Mouse (Mus musculus): Measurements from ENCODE around the gene Trappc3.
A peak's percentile ranks its signal among the peaks of the same experiment; 100 is the strongest.

Trappc3 gene

DNA sequence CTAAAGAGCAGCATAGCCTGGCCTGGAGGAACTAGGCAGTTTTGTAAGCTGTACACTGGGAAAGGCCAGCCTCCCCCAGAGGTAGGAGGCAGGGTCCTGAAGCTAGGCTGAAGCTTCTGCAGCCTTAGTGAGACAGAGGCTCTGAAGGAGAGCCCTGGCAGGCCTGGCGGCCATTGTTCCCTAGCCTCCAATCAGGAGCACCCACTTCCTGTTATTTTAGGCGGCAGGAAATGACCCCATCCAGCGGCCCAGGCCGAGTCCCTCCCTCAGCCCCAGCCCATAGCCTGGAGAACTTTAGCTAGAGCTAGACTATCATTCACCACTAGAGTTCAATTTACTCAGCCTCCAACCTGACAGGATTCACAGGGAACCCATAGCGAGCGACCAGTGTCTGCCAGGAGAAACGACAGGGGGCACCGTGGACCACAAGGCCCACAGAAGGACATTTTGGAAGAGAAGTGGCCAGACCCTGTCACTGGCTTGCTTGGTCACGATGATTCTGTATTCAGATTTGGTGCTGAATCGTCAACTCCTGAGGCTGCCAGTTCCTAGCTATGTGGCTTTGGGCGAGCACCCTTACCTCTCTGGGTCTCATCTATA is 10.4 kb upstream of the Trappc3 start:
- no peak for DNase-seq

- no peak for DNase-seq
Measured at GRCm38 (mm10) chr4:126252411-126253237, 9.5 kb upstream of the Trappc3 start.

DNA sequence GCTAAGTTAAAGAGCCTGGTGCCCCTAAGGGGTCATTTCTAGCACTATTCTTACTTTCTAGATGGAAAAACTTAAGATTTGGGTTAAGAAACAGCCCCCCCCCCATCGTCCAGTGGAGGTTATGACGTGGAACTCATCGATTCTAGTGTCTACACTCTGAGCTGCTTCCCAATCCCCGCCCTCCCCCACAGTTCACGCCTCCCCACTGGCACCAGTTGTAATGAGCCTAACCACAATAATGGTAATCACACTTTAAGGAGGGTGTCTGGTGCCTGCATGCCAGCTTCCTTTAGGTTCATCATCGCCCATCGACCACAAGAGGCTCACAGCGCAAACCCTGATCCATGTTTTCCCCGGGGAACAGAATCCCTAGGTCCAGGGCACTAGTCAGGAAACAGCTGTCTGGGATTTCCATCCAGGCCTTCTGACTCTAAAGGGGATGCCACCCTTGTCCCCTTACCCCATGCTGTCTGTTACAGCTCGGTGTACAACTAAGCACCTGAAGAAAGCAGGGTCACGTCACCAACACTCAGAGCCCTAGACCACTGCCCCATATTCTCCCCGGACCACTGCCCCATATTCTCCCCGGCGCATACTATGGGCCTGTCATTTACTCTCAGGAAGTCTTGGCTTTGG is 8.4 kb upstream of the Trappc3 start:
- DNase-seq, result no peak

- no peak for DNase-seq
Measured at GRCm38 (mm10) chr4:126254315-126255112, 7.6 kb upstream of the Trappc3 start.

- peak; percentile 53 to 54 for DNase-seq
Measured at GRCm38 (mm10) chr4:126255113-126256001, 6.8 kb upstream of the Trappc3 start.

- peak; percentile 89 to 92 for DNase-seq
Measured at GRCm38 (mm10) chr4:126256131-126256791, 5.9 kb upstream of the Trappc3 start, which contains the start of gene Map7d1. Map7d1 (minus strand) TSS chr4:126256343.

- DNase-seq, result no peak
Measured at GRCm38 (mm10) chr4:126256967-126257881, 4.9 kb upstream of the Trappc3 start.

- peak in 1 of 2 experiments; percentile 15 for DNase-seq
Measured at GRCm38 (mm10) chr4:126259063-126259462, 3.1 kb upstream of the Trappc3 start.

- peak; percentile 72 to 73 for DNase-seq
Measured at GRCm38 (mm10) chr4:126259523-126260160, 2.5 kb upstream of the Trappc3 start.

DNA sequence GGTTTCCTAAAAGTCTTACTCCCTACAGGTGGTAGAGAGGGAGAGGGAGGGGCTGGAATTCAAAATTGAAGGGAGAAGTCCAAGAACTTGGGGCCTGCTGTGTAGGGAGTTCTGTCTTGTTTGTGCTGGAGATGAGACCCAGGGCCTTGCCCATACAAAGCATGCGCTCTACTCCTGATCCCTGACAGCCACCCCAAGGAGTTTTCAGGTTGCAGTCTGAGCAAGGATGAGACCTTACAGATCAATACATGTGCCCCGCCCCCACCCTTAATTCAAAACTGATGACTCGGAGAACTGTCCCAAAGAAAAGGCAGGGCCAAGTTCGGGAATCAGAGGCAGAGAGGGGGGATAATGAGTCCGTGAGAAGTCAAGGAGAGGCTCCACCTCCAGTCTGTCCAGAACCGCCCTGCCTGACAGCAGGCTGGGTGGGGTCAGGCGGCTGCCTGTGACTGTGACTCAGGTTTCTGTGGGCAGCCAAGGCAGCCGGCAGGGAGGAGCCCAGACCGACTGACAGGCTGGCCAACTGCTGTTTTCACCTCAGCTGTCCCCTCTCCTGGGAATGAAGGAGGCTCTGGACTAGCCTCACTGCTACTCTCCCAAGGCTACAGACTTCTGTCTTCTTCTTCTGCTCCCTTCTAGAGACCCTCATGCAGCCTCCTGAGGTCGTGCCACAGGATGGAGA is 1.5 kb upstream of the Trappc3 start:
- peak; percentile 47 to 51 for DNase-seq

DNA sequence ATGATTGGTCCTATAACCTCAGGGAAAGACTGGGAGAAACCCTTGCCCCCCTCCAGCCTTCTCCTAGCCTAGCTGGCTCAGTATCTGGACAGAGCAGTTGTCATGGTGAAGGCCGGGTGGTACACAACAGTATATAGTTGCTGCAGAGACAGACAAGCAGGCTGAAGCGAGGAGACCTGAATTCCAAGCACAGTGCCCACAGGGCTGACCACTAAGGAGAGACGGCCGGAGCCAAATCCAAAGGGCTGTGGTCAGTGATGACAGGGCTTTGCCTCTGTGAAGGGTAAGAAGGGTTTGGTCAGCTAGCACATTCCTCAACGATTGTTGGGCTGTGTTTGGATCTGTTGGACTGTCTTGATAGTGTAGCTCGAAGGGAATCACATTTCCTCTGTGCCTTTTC is 859 bp upstream of the Trappc3 start:
- DNase-seq, result no peak

DNA sequence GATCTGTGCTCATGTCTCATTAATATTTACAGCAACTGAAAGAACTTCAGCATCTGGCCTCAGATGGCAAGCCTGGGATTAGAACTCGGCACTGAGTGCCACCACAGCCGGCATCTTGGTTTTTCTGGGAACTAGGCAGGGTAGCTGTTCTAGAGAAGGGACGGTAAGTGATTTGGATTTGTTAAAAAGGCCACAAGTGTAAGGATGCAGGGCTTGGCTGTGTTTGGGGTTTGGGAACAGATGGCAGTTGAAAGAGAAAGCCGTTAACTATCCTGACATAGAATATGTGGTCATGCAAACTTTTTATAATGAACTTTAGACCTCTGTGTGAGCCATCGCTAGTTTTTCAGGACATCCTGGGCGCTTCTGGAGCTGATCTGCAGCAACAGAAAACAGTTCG is 450 bp upstream of the Trappc3 start:
- DNase-seq, result no peak

GRCm38 (mm10) chr4:126269292-126269691 is 7.2 kb downstream of the Trappc3 start:
- DNase-seq, result no peak

- no peak for DNase-seq
Measured at GRCm38 (mm10) chr4:126273753-126274152, 11.6 kb downstream of the Trappc3 start.

DNA sequence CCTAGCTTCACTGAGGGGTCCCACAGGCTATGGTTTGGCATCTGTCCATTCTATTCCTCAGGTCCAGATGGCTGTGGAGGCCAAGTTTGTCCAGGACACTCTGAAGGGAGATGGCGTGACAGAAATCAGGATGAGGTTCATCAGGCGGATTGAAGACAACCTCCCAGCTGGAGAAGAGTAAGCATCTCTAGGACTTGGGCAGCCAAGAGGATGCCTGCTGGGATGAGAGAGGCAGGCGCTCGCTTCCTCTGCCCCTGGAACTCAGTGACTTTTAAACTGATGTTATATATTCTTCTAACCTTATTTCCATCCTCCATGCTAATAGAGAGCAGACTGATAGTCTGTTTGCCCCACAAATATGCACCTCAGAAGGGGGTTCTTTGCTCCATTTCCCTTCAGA is 13.0 kb downstream of the Trappc3 start:
- DNase-seq, result no peak

- no peak for DNase-seq
Measured at GRCm38 (mm10) chr4:126275681-126276131, 13.6 kb downstream of the Trappc3 start.

- DNase-seq, result peak; percentile 55 to 56
Measured at GRCm38 (mm10) chr4:126277906-126278564, 15.9 kb downstream of the Trappc3 start.

- DNase-seq, result no peak
Measured at GRCm38 (mm10) chr4:126278565-126278915, 16.4 kb downstream of the Trappc3 start.

Measured in B cell, adult 2 months (primary cell).